Mouse (Mus musculus) thymus, postnatal 4 days (tissue): ENCODE results near the gene Olfr1445.

ENCODE experiments used
- DNase-seq: peaks from one replicate; pipeline ENCODE4 v3.0.0; 2021

The Olfr1445 gene

DNA sequence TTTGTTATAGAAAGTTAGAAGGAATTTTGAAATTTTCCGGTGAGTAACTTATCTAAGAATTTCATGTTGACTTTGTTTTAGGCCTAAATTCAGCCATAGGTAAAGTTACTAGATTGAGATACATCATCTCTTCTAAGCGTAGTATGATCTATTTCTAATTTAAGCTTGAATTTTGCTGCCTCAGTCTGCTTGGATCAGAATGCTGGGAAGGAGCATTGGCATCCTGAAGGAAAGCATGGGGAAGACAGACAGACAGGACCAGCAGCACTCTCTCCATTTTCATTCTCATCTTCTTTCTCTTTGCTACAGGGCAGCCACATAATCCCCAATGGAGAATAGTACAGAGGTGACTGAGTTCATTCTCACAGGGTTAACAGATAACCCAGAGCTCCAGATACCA lies at the start of gene Olfr1445:
Gene Olfr1445, plus strand, starts transcription at position 301 of the 400 bp plus-strand sequence.
- DNase-seq = no peak

DNA sequence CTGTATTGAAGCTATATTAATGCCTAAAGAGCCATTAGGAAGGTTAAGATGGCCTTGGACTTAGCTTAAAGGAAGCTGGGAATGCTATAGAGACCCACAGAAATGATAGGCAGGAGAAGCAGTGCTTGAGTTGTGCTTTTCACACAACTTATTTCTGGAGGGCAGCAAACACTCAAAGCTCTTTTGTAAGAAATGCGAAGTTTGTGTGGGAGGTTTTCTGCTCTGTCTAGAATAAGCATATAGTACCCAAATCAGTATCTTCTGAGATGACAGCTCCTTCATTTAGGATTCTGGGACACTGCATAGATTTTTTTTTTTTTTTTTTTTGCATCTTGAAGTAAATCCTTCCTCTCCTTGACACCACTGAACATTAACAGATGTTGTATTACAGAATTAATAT lies 45.1 kb upstream of the Olfr1445 start:
- DNase-seq = no peak

- DNase-seq = no peak
Measured at GRCm38 (mm10) chr19:12846382-12846781, 37.3 kb upstream of the Olfr1445 start, which contains the start of gene Gm5244. Gm5244 (plus strand) TSS chr19:12846682.

DNA sequence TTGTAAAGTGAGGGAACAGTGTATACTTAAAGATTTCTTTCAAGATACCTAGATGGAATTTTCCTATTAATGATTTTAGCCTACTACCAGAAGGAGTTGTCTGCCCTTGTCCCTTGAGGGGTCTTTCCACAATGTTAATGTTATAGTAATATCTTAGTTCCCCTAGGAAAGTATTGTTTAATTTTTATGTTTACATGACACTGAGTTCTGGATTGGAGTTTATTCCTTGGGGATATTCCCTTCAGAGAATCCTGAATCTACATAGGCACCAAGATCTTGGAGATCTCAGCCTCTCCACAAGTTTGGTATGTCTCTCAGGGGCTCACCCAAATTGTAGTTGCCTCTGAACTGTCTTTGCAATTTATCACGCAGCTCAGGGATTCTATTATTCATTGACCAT lies 26.7 kb upstream of the Olfr1445 start, which contains the start of gene Olfr1444:
Gene Olfr1444, plus strand, starts transcription at position 301 of the 400 bp plus-strand sequence.
- DNase-seq = no peak

DNA sequence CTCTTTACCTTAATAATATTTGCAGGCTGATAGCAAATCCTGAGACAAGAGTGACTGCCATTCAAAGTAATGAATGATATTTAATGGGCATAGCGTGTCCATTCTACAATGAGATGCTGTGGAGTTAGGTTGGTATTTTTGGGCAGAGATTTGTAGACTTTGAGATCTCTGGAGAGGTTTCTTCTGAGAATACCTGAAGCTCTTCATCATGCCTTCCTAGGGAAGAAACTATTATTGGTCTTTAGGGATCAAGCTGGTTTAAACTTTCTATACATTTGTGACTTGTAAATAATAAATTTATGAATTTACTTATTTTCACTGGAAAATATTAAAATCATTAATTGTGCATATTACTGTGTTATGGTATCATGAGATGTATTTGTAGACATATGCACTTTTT lies 9.8 kb downstream of the Olfr1445 start, which contains the start of gene Olfr1446:
Gene Olfr1446, minus strand, starts transcription at position 101 of the 400 bp plus-strand sequence.
- no peak for DNase-seq

DNA sequence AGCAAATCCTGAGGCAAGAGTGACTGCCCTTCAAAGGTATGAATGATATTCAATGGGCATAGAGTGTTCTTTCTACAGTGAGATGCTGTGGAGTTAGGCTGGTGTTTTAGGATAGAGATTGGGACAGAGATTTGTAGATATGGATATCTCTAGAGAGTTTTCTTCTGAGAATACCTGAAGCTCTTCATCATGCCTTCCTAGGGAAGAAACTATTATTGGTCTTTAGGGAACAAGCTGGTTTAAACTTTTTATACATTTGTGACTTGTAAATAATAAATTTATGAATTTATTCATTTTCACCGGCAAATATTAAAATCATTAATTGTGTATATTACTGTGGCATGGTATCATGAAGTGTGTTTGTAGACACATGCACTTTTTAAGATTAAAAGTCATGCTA lies 20.0 kb downstream of the Olfr1445 start, which contains the start of gene Olfr1447:
Gene Olfr1447, minus strand, starts transcription at position 101 of the 400 bp plus-strand sequence.
- no peak for DNase-seq

GRCm38 (mm10) chr19:12924319-12924718 lies 40.7 kb downstream of the Olfr1445 start, which contains the start of gene Olfr1448:
Olfr1448 (minus strand) TSS chr19:12924419.
- DNase-seq = no peak

DNA sequence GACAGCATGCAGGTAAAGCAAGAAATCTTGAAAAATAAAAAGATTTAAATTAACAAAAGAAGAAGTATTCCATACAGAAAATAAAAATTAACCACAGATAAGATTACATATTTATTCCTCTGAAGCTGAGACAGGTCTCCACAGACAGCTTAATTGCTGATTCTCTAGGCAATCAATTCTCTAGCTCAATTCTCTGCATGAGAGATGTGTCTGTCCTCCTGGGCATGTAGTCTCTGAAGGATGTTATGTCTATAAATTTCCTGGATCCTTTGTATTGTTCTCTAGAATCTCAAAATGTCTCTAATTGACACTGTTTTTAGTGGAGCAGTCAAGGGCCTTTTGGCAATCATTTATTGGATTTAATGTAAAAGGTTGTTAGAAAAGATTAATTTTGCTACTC lies 46.9 kb downstream of the Olfr1445 start, which contains the start of gene Olfr1449:
Gene Olfr1449, plus strand, starts transcription at position 301 of the 400 bp plus-strand sequence.
- no peak for DNase-seq
